Mouse (Mus musculus): Measurements from ENCODE around the gene Gfod2. TPM values are rescaled to one million over a fixed set of nuclear protein-coding genes. Genes with fewer than 3 reads are reported as not detected.

The Gfod2 gene
- total RNA-seq, 2 experiments from 2014 or later, result 7.2 to 7.4 TPM

DNA sequence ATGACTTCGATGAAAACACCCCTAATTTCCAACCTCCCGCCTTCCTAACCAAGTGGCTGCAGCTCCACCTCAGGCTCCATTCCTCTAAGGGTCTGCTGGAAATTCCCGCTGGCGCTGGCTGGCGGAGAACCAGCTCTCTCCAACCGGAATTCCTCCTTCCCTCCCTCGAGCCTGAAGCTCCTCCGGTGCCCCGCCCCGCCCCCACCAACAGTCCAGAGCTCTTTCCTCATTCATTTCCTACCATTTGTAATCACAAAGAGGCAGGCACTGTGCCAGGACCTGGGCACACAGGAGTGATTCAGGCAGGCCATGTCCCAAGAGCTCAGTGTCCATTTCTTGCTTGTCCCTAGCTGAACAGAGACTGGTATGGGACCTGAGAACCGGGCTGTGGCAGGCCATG is 7.9 kb downstream of the Gfod2 start:
- peak overlapping the region; percentile 31 for H3K4me3 ChIP-seq
- no peak for TF ChIP-seq CTCF (IDR thresholded peaks at IDR 0.05)

GRCm38 (mm10) chr8:105743301-105743700 is 15.2 kb downstream of the Gfod2 start:
- Histone ChIP-seq H3K4me3 (peak overlapping the region; percentile 41), H3K27ac (peak overlapping the region; percentile 90)
- DNase-seq, result no peak
- intact Hi-C loops (cut with DNase I), result no loop called here
- no peak for TF ChIP-seq CTCF (IDR thresholded peaks at IDR 0.05)

More for the DNA sequence above, 7.9 kb downstream of the Gfod2 start:
- intact Hi-C loops (cut with DNase I), result no loop called here
- DNase-seq, result peak; percentile 64
- H3K27ac ChIP-seq, result peak overlapping the region; percentile 33

- TF ChIP-seq CTCF (IDR thresholded peaks at IDR 0.05), result no peak
- intact Hi-C loops (cut with DNase I), result no loop called here
- DNase-seq, result peak; percentile 67
- Histone ChIP-seq H3K27ac (peak overlapping the region; percentile 76), H3K4me3 (no peak overlapping the region)
Measured at GRCm38 (mm10) chr8:105739216-105739615, 19.2 kb downstream of the Gfod2 start.

- Histone ChIP-seq H3K4me3 (no peak overlapping the region), H3K27ac (no peak overlapping the region)
- intact Hi-C loops (cut with DNase I), result no loop called here
- DNase-seq, result no peak
- no peak for TF ChIP-seq CTCF (IDR thresholded peaks at IDR 0.05)
Measured at GRCm38 (mm10) chr8:105732186-105732585, 26.3 kb downstream of the Gfod2 start.

DNA sequence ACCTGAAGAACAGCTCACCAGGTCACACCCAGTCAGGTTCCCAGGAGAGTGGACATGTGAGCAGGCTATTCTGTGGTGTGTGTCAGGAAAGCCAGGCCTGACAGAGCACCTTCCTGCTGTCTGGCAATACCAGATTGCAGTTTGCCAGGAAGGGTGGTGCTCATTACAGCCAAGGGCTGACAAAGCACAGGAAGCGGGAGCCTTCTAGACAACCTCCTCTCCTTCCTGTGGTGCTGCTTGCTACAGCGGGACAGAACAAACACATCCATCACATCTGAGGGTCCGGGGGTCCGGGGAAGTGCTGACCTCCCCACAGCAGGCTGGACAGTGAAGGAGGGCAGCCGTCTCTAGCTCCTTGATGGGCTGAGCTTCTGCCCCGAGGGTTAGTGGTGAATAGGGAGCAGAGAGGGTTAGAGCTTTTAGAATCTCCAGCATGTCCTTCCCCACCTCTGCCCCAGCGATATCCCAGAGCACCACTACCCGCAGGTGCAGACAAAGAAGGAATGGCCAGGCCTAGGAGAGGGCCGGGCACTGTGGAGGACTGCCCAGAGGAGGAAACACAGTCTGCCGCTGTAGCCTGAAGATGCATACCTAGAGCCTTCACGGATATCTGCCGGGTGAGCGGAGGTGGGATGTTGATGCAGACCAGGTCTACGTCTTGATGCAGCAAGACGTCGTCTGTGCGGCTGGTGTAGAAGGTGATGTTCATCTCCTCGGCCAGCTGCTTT is 30.9 kb downstream of the Gfod2 start:
- peak; percentile 53 for DNase-seq
- peak overlapping the region; percentile 87 for H3K27ac ChIP-seq
- intact Hi-C loops (cut with DNase I), result no loop called here
- peak overlapping the region; percentile 63 for H3K4me3 ChIP-seq
- no peak for TF ChIP-seq CTCF (IDR thresholded peaks at IDR 0.05)

- H3K4me3 ChIP-seq, result no peak overlapping the region
- no peak for DNase-seq
- intact Hi-C loops (cut with DNase I), result no loop called here
- no peak overlapping the region for H3K27ac ChIP-seq
- TF ChIP-seq CTCF (IDR thresholded peaks at IDR 0.05), result no peak
Measured at GRCm38 (mm10) chr8:105725726-105726125, 32.7 kb downstream of the Gfod2 start.

GRCm38 (mm10) chr8:105722861-105723260 is 35.6 kb downstream of the Gfod2 start:
- intact Hi-C loops (cut with DNase I), result no loop called here
- TF ChIP-seq CTCF (IDR thresholded peaks at IDR 0.05), result no peak
- no peak for DNase-seq
- Histone ChIP-seq H3K27ac (no peak overlapping the region), H3K4me3 (no peak overlapping the region)

GRCm38 (mm10) chr8:105719637-105720036 is 38.8 kb downstream of the Gfod2 start:
- H3K4me3 ChIP-seq, result no peak overlapping the region
- intact Hi-C loops (cut with DNase I), result no loop called here
- DNase-seq, result no peak
- H3K27ac ChIP-seq, result peak overlapping the region; percentile 58; the same call in 1 of the 2 replicates
- TF ChIP-seq CTCF (IDR thresholded peaks at IDR 0.05), result no peak

GRCm38 (mm10) chr8:105716302-105716945 is 42.0 kb downstream of the Gfod2 start:
- Histone ChIP-seq H3K4me3 (no peak overlapping the region), H3K27ac (no peak overlapping the region)
- intact Hi-C loops (cut with DNase I), result no loop called here
- TF ChIP-seq CTCF (IDR thresholded peaks at IDR 0.05), result no peak
- no peak for DNase-seq

GRCm38 (mm10) chr8:105715042-105715441 is 43.4 kb downstream of the Gfod2 start:
- H3K27ac ChIP-seq, result peak overlapping the region; percentile 66
- TF ChIP-seq CTCF (IDR thresholded peaks at IDR 0.05), result no peak
- intact Hi-C loops (cut with DNase I), result loop anchor here (2.0 kb wide), 2 partner anchors 74 to 116 kb away; no protein-coding TSS in a partner anchor
- no peak for DNase-seq
- H3K4me3 ChIP-seq, result no peak overlapping the region

DNA sequence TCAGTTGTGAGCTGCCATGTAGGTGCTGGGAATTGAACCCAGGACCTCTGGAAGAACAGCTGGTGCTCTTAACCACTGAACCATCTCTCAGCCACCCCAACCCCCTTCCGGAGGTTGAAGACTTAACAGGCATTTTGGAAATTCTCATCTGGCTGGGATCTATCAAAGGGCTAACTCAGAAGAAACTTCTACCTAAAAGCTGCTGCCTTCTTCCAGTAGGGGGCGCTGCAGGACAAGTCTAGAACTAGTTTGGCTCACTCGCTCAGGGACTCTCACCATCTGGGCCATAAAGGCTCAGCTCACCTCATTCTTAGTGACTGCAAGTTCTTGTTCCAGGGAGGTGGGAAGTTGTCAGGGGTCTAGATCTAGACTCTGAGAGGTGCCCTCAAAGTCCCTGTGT is 44.3 kb downstream of the Gfod2 start:
- H3K27ac ChIP-seq, result peak overlapping the region; percentile 66; the same call in 1 of the 2 replicates
- TF ChIP-seq CTCF (IDR thresholded peaks at IDR 0.05), result peak; percentile 94
- peak; percentile 91 for DNase-seq
- intact Hi-C loops (cut with DNase I), result loop anchor here (1.0 to 5.0 kb wide), 5 partner anchors 58 to 308 kb away; no protein-coding TSS in a partner anchor
- no peak overlapping the region for H3K4me3 ChIP-seq

DNA sequence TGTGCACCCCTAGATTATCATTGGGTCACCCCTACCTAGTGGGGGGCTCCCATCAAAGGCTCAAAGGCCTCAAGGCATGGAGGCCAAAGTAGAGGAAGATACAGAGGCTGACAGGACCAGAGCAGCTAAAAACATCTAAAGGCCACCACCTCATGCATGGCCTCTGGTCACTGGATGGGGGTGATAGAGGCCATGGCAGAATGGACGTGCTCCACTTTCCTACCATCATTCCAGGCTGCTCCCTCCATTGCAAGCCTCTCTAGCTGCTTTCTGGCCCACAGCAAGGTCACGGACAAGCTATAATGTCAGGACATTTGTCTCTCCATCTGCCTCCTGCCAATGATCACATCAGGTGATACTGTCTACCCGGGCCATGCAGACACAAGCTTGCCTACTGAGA is 46.2 kb downstream of the Gfod2 start:
- no peak for TF ChIP-seq CTCF (IDR thresholded peaks at IDR 0.05)
- intact Hi-C loops (cut with DNase I), result loop anchor here (5.0 kb wide), 2 partner anchors 60 to 310 kb away; no protein-coding TSS in a partner anchor
- Histone ChIP-seq H3K4me3 (no peak overlapping the region), H3K27ac (no peak overlapping the region)
- no peak for DNase-seq

DNA sequence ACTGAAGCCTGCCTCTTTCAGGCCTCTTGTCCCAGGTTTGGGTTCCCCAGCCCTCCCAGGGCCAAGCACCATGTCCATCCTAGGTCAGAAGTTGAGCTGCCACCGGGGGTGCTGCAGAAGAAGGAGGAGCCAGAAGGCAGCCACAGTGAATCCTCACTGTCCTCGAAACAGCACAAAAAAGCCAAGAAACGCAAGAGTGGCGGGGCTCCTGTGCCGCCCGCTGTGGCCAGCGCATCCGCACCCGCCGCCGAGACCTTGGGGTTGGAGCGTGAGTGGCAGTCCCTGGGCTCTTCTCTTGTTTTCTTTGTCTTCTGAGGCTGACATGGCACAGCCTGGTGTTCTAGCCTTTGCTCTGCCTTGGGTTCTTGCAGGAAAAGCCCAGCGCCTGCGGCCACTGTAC is 49.1 kb downstream of the Gfod2 start:
- intact Hi-C loops (cut with DNase I), result no loop called here
- no peak for TF ChIP-seq CTCF (IDR thresholded peaks at IDR 0.05)
- Histone ChIP-seq H3K27ac (no peak overlapping the region), H3K4me3 (no peak overlapping the region)
- no peak for DNase-seq
